Mouse (Mus musculus): ENCODE data around the gene Fcna. TPM values are rescaled to one million over a fixed set of nuclear protein-coding genes. Genes with fewer than 3 reads are reported as not detected.

The Fcna gene
- polyA plus RNA-seq, 1 experiment from 2014 or later = 3.8 TPM

DNA sequence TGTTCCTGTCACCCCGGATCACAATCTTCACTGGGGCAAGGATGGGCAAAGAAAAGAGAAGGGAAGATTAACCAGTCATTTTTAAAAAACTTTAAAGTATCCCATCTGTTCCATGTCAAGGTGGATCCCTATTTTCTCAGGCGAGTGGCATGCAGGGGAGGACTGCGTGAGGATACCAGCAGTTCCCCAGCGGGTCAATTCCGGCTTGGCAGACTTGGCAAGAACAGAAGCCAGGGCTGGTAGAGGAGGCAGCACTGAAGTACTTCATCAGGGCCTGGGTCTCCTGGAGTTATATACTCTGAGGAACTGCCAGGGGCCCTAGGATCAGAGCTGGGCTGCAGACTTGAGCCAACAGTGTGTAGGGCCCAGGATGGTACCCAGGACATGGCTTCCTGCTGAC lies 25.3 kb downstream of the Fcna start:
- H3K4me1 ChIP-seq (replicated peaks; ENCODE audit: control insufficient read depth, insufficient read depth) = 0 out of 2 replicates have a peak, but pooled peaks cover 5% of the 10 kb centered on the region
- no peak overlapping the region for H3K4me2 ChIP-seq (replicated peaks; ENCODE audit: low read depth)
- TF ChIP-seq CTCF (IDR thresholded peaks at IDR 0.05; ENCODE audit: low read depth) (no peak), EP300 (optimal IDR thresholded peaks at IDR 0.05) (no peak)
- H3K9me3 ChIP-seq (ENCODE audit: control insufficient read depth, low read length) = no peaks in the 10 kb centered on the region
- H3K9ac ChIP-seq (ENCODE audit: low read length) = no peak overlapping the region
- no peak overlapping the region for H3K4me3 ChIP-seq (ENCODE audit: low read depth, low read length)
- no peak for DNase-seq (ENCODE audit: low spot score)
- H3K27me3 ChIP-seq (ENCODE audit: control insufficient read depth, insufficient read depth, low read length) = no peaks in the 10 kb centered on the region
- 88% methylated on average over 5 of the region's 5 CpGs for WGBS
- peaks cover 29% of the 10 kb centered on the region for H3K36me3 ChIP-seq (ENCODE audit: control insufficient read depth, insufficient read depth, low read length)
- H3K27ac ChIP-seq (replicated peaks) = no peak overlapping the region
- no peak for ATAC-seq (ENCODE audit: low FRiP score, low TSS enrichment)

DNA sequence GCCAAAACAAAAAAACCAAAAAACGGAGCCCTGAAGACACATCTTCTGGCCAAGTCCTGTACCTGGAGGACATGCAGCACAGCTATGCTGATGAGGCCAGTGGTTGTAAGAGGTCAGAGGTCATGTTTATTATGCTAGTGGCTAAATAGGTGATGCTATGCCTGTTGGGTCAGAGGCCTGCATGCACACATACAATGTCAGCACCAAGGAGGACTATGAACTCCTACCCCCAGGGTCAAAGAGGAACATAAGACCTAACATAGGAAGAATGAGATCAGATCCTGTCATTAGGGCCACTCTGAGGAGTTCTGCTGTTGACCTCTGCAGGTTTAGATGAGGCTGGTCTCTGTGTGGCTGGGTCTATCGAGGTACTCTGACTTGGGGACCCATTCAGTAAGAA lies 27.8 kb downstream of the Fcna start:
- Histone ChIP-seq H3K27me3 (ENCODE audit: control insufficient read depth, insufficient read depth, low read length) (no peaks in the 10 kb centered on the region), H3K27ac (replicated peaks) (no peak overlapping the region), H3K36me3 (ENCODE audit: control insufficient read depth, insufficient read depth, low read length) (peaks cover 40% of the 10 kb centered on the region), H3K4me2 (replicated peaks; ENCODE audit: low read depth) (no peak overlapping the region), H3K9ac (ENCODE audit: low read length) (no peak overlapping the region), H3K9me3 (ENCODE audit: control insufficient read depth, low read length) (no peaks in the 10 kb centered on the region), H3K4me1 (replicated peaks; ENCODE audit: control insufficient read depth, insufficient read depth) (no peaks in the 10 kb centered on the region), H3K4me3 (ENCODE audit: low read depth, low read length) (no peak overlapping the region)
- 76% methylated on average over 2 of the region's 2 CpGs for WGBS
- DNase-seq (ENCODE audit: low spot score) = no peak
- ATAC-seq (ENCODE audit: low FRiP score, low TSS enrichment) = no peak
- TF ChIP-seq EP300 (optimal IDR thresholded peaks at IDR 0.05) (no peak), CTCF (IDR thresholded peaks at IDR 0.05; ENCODE audit: low read depth) (no peak)

- no peak overlapping the region for H3K9ac ChIP-seq (ENCODE audit: low read length)
- ATAC-seq (ENCODE audit: low FRiP score, low TSS enrichment) (no peak), DNase-seq (ENCODE audit: low spot score) (no peak)
- no peak overlapping the region for H3K4me2 ChIP-seq (replicated peaks; ENCODE audit: low read depth)
- no peak overlapping the region for H3K4me3 ChIP-seq (ENCODE audit: low read depth, low read length)
- H3K27me3 ChIP-seq (ENCODE audit: control insufficient read depth, insufficient read depth, low read length) = no peaks in the 10 kb centered on the region
- no peaks in the 10 kb centered on the region for H3K9me3 ChIP-seq (ENCODE audit: control insufficient read depth, low read length)
- no peak overlapping the region for H3K27ac ChIP-seq (replicated peaks)
- H3K36me3 ChIP-seq (ENCODE audit: control insufficient read depth, insufficient read depth, low read length) = peaks cover 42% of the 10 kb centered on the region
- H3K4me1 ChIP-seq (replicated peaks; ENCODE audit: control insufficient read depth, insufficient read depth) = no peaks in the 10 kb centered on the region
- 93% methylated on average over 1 of the region's 1 CpGs for WGBS
- TF ChIP-seq EP300 (optimal IDR thresholded peaks at IDR 0.05) = no peak
- TF ChIP-seq CTCF (IDR thresholded peaks at IDR 0.05; ENCODE audit: low read depth) = no peak
Measured at GRCm38 (mm10) chr2:25598749-25599148, 29.1 kb downstream of the Fcna start.

GRCm38 (mm10) chr2:25596765-25597510 lies 30.9 kb downstream of the Fcna start:
- no peak for ATAC-seq (ENCODE audit: low FRiP score, low TSS enrichment)
- H3K9me3 ChIP-seq (ENCODE audit: control insufficient read depth, low read length) = no peaks in the 10 kb centered on the region
- no peak overlapping the region for H3K27ac ChIP-seq (replicated peaks)
- no peak overlapping the region for H3K4me2 ChIP-seq (replicated peaks; ENCODE audit: low read depth)
- H3K4me3 ChIP-seq (ENCODE audit: low read depth, low read length) = no peak overlapping the region
- no peaks in the 10 kb centered on the region for H3K4me1 ChIP-seq (replicated peaks; ENCODE audit: control insufficient read depth, insufficient read depth)
- no peaks in the 10 kb centered on the region for H3K27me3 ChIP-seq (ENCODE audit: control insufficient read depth, insufficient read depth, low read length)
- no peak for DNase-seq (ENCODE audit: low spot score)
- H3K9ac ChIP-seq (ENCODE audit: low read length) = no peak overlapping the region
- peaks cover 46% of the 10 kb centered on the region for H3K36me3 ChIP-seq (ENCODE audit: control insufficient read depth, insufficient read depth, low read length)
- 89% methylated on average over 5 of the region's 5 CpGs for WGBS
- TF ChIP-seq CTCF (IDR thresholded peaks at IDR 0.05; ENCODE audit: low read depth) (no peak), EP300 (optimal IDR thresholded peaks at IDR 0.05) (no peak)

DNA sequence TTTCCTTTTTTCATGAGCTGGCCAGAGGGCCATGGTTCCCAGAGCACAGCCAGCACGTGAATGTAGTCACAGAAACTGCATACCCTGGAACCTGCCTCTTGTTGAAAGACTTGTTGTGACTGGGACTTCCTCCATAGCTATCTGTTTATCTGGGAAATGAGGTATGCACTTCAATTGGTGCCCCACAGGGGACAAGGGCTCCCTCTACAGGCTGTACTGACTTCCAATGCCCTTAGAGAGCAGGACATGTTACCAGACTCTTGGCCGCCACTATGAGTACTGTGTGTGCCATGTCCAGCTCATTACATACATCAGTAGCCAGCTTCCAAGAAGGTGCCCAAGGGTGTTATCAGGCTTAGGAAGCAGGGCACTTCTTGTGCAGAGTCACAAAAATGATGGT lies 36.0 kb downstream of the Fcna start:
- Histone ChIP-seq H3K27me3 (ENCODE audit: control insufficient read depth, insufficient read depth, low read length) (no peaks in the 10 kb centered on the region), H3K27ac (replicated peaks) (no peak overlapping the region), H3K4me2 (replicated peaks; ENCODE audit: low read depth) (no peak overlapping the region), H3K9me3 (ENCODE audit: control insufficient read depth, low read length) (no peaks in the 10 kb centered on the region), H3K9ac (ENCODE audit: low read length) (no peak overlapping the region), H3K4me3 (ENCODE audit: low read depth, low read length) (no peak overlapping the region), H3K36me3 (ENCODE audit: control insufficient read depth, insufficient read depth, low read length) (peaks cover 28% of the 10 kb centered on the region), H3K4me1 (replicated peaks; ENCODE audit: control insufficient read depth, insufficient read depth) (no peaks in the 10 kb centered on the region)
- TF ChIP-seq CTCF (IDR thresholded peaks at IDR 0.05; ENCODE audit: low read depth) (peak; percentile 68), EP300 (optimal IDR thresholded peaks at IDR 0.05) (no peak)
- DNase-seq (ENCODE audit: low spot score) (peak; percentile 44), ATAC-seq (ENCODE audit: low FRiP score, low TSS enrichment) (peak; percentile 45; the same call in 1 of the 2 replicates)
- 71% methylated on average over 2 of the region's 2 CpGs for WGBS

GRCm38 (mm10) chr2:25588227-25588907 lies 39.5 kb downstream of the Fcna start:
- no peak for ATAC-seq (ENCODE audit: low FRiP score, low TSS enrichment)
- Histone ChIP-seq H3K9me3 (ENCODE audit: control insufficient read depth, low read length) (no peaks in the 10 kb centered on the region), H3K27me3 (ENCODE audit: control insufficient read depth, insufficient read depth, low read length) (no peaks in the 10 kb centered on the region), H3K9ac (ENCODE audit: low read length) (no peak overlapping the region), H3K4me2 (replicated peaks; ENCODE audit: low read depth) (no peak overlapping the region), H3K4me1 (replicated peaks; ENCODE audit: control insufficient read depth, insufficient read depth) (no peaks in the 10 kb centered on the region), H3K27ac (replicated peaks) (no peak overlapping the region), H3K4me3 (ENCODE audit: low read depth, low read length) (no peak overlapping the region), H3K36me3 (ENCODE audit: control insufficient read depth, insufficient read depth, low read length) (peaks cover 20% of the 10 kb centered on the region)
- TF ChIP-seq CTCF (IDR thresholded peaks at IDR 0.05; ENCODE audit: low read depth) (no peak), EP300 (optimal IDR thresholded peaks at IDR 0.05) (no peak)
- no peak for DNase-seq (ENCODE audit: low spot score)
- WGBS = 93% methylated on average over 8 of the region's 8 CpGs
